Mouse (Mus musculus) neutrophil, adult 59 days (primary cell): ENCODE measurements around the gene Fbln2. TPM values are rescaled to one million over a fixed set of nuclear protein-coding genes. Genes with fewer than 3 reads are reported as not detected.

ENCODE experiments used
- total RNA-seq, 2 experiments: library from RNA; stranded (reverse); gene quantifications; 1 replicate in 1 of 2; 2 replicates in 1 of 2; pipeline ENCODE4 v1.2.4; 2023

Fbln2 gene
- total RNA-seq, result under 1 TPM in 1 of 2 experiments, not detected in 1; 0.16 TPM

DNA sequence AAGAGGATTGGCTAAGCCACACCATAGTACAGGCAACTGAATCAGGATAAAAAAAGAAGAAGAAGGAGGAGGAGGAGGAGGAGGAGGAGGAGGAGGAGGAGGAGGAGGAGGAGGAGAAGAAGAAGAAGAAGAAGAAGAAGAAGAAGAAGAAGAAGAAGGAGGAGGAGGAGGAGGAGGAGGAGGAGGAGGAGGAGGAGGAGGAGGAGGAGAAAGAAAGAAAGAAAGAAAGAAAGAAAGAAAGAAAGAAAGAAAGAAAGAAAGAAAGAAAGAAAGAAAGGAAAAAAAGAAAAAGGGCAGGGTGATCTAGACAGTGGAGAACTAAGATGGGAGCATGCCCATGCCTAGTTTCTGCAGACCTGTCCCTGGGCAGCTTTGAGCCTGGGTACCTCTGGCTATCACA lies at the start of gene Fbln2:
Gene Fbln2 (plus strand): TSS at position 301 of the 400 bp plus-strand sequence.

Other genes starting within 250 kb of the Fbln2 start
- gene Iqsec1, start 223.8 kb upstream of the Fbln2 start, total RNA-seq, result 100 to 1,000 TPM; 245 to 274 TPM
- gene Nup210, start 95.6 kb upstream of the Fbln2 start, total RNA-seq, result 100 to 1,000 TPM; 103 to 119 TPM
- gene Hdac11, start 55.8 kb upstream of the Fbln2 start, total RNA-seq, result under 1 TPM; 0.35 to 0.64 TPM
- gene Wnt7a, start 198.9 kb downstream of the Fbln2 start, total RNA-seq, result not detected